Mouse (Mus musculus): ENCODE data around the gene Pnmt. TPM values are rescaled to one million over a fixed set of nuclear protein-coding genes. Genes with fewer than 3 reads are reported as not detected.

Pnmt gene
- polyA plus RNA-seq, 1 experiment from 2014 or later: 0.24 TPM

Other genes starting within 250 kb of the Pnmt start
- gene Fbxl20, start 236.0 kb upstream of the Pnmt start, polyA plus RNA-seq (2014; fragmentation: Nextera tagmentation; extraction: Ambion mirVana): 23.9 and 24.1 TPM in 2 replicates
- 85.2 and 85.8 TPM in 2 replicates for gene Med1, start 193.2 kb upstream of the Pnmt start, polyA plus RNA-seq (2014; fragmentation: Nextera tagmentation; extraction: Ambion mirVana)
- 12.2 and 13.4 TPM in 2 replicates for gene Cdk12, start 183.4 kb upstream of the Pnmt start, polyA plus RNA-seq (2014; fragmentation: Nextera tagmentation; extraction: Ambion mirVana)
- gene Neurod2, start 56.8 kb upstream of the Pnmt start, polyA plus RNA-seq (2014; fragmentation: Nextera tagmentation; extraction: Ambion mirVana): 0.13 and 0.24 TPM in 2 replicates
- gene Ppp1r1b, start 38.0 kb upstream of the Pnmt start, polyA plus RNA-seq (2014; fragmentation: Nextera tagmentation; extraction: Ambion mirVana): 0.24 and 0.31 TPM in 2 replicates
- 31.1 and 33.8 TPM in 2 replicates for gene Stard3, start 28.1 kb upstream of the Pnmt start, polyA plus RNA-seq (2014; fragmentation: Nextera tagmentation; extraction: Ambion mirVana)
- 0.29 and 0.46 TPM in 2 replicates for gene Tcap, start 2.6 kb upstream of the Pnmt start, polyA plus RNA-seq (2014; fragmentation: Nextera tagmentation; extraction: Ambion mirVana)
- 6.0 and 6.5 TPM in 2 replicates for gene Pgap3, start 14.0 kb downstream of the Pnmt start, polyA plus RNA-seq (2014; fragmentation: Nextera tagmentation; extraction: Ambion mirVana)
- 26.5 and 30.8 TPM in 2 replicates for gene Erbb2, start 26.0 kb downstream of the Pnmt start, polyA plus RNA-seq (2014; fragmentation: Nextera tagmentation; extraction: Ambion mirVana)
- 89.3 and 95.6 TPM in 2 replicates for gene Mien1, start 52.5 kb downstream of the Pnmt start, polyA plus RNA-seq (2014; fragmentation: Nextera tagmentation; extraction: Ambion mirVana)
- 8.1 and 8.5 TPM in 2 replicates for gene Grb7, start 59.9 kb downstream of the Pnmt start, polyA plus RNA-seq (2014; fragmentation: Nextera tagmentation; extraction: Ambion mirVana)
- gene Ikzf3, start 159.6 kb downstream of the Pnmt start, polyA plus RNA-seq (2014; fragmentation: Nextera tagmentation; extraction: Ambion mirVana): 0.07 TPM in 1 of 2 replicates, not detected in the other
- gene Zpbp2, start 164.6 kb downstream of the Pnmt start, polyA plus RNA-seq (2014; fragmentation: Nextera tagmentation; extraction: Ambion mirVana): 0.24 TPM in 1 of 2 replicates, not detected in the other
- 8.0 and 9.3 TPM in 2 replicates for gene Ormdl3, start 200.9 kb downstream of the Pnmt start, polyA plus RNA-seq (2014; fragmentation: Nextera tagmentation; extraction: Ambion mirVana)
- gene Lrrc3c, start 211.8 kb downstream of the Pnmt start, polyA plus RNA-seq (2014; fragmentation: Nextera tagmentation; extraction: Ambion mirVana): not detected in 2 replicates
- 0.83 and 1.2 TPM in 2 replicates for gene Gm12355, start 239.2 kb downstream of the Pnmt start, polyA plus RNA-seq (2014; fragmentation: Nextera tagmentation; extraction: Ambion mirVana)
- gene Gsdma3, start 239.9 kb downstream of the Pnmt start, polyA plus RNA-seq (2014; fragmentation: Nextera tagmentation; extraction: Ambion mirVana): not detected in 2 replicates